Mouse (Mus musculus): Measurements from ENCODE around the gene Acap2. TPM values are rescaled to one million over a fixed set of nuclear protein-coding genes. Genes with fewer than 3 reads are reported as not detected.

Acap2 gene
- total and polyA plus RNA-seq, 2 experiments from 2014 or later: 10.9 to 26.7 TPM

DNA sequence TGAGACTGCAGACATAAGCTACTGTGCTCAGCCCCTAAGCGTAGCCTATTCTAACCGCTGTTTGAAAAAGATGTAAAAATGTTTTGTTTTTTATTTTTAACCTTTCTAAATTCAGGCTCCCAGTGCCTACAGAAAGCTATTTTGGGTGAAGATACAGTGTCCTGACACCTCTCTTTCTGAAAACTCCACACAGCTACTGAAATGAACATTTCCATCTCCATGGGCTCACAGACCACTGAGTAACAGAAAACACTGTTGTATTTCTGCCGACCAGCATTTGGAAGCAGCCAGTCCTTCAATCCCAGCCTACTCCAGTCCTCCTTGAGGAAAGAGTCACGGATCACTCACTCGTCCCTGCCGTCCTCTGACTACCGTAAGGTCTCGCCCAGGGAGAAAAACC is 39.5 kb upstream of the Acap2 start:
- 93% methylated on average over 8 of the region's 8 CpGs for WGBS
- no peak overlapping the region for H3K4me3 ChIP-seq (ENCODE audit: low read depth, low read length)
- H3K4me1 ChIP-seq (ENCODE audit: insufficient read depth, low read length): no peaks in the 10 kb centered on the region
- no peaks in the 10 kb centered on the region for H3K36me3 ChIP-seq (ENCODE audit: insufficient read depth, low read length)
- no peaks in the 10 kb centered on the region for H3K27me3 ChIP-seq (ENCODE audit: insufficient read depth, low read length)
- DNase-seq (ENCODE audit: low spot score) (no peak), ATAC-seq (ENCODE audit: low FRiP score) (no peak)
- TF ChIP-seq CTCF (IDR thresholded peaks at IDR 0.05): no peak
- no peaks in the 10 kb centered on the region for H3K9me3 ChIP-seq (ENCODE audit: low read length)
- no peak overlapping the region for H3K4me2 ChIP-seq (ENCODE audit: low read depth, low read length, poor library complexity, severe bottlenecking)
- no peak overlapping the region for H3K9ac ChIP-seq (replicated peaks; ENCODE audit: low read length, poor library complexity, severe bottlenecking)
- no peak overlapping the region for H3K27ac ChIP-seq (ENCODE audit: low read depth, low read length)

DNA sequence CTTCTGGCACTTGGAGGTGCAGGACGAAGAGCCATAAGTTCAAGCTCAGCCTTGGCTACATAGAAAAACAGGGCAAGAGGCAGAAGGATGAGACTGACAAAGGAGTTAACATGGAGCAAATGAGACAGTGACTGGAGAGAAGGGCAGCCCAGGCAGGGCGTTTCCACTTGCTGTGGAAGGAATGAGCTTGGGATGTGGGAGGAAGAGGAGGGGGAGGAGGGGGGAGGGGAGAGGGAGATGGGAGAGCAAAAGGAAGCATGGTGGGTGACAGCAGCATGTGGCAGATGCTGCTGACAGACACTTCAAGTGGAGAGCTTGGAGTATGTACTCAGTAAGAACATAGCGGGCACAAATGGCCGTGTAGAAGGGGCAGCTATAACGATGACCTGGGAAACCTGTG is 37.2 kb upstream of the Acap2 start:
- no peak for TF ChIP-seq CTCF (IDR thresholded peaks at IDR 0.05)
- no peak overlapping the region for H3K27ac ChIP-seq (ENCODE audit: low read depth, low read length)
- 81% methylated on average over 5 of the region's 5 CpGs for WGBS

DNA sequence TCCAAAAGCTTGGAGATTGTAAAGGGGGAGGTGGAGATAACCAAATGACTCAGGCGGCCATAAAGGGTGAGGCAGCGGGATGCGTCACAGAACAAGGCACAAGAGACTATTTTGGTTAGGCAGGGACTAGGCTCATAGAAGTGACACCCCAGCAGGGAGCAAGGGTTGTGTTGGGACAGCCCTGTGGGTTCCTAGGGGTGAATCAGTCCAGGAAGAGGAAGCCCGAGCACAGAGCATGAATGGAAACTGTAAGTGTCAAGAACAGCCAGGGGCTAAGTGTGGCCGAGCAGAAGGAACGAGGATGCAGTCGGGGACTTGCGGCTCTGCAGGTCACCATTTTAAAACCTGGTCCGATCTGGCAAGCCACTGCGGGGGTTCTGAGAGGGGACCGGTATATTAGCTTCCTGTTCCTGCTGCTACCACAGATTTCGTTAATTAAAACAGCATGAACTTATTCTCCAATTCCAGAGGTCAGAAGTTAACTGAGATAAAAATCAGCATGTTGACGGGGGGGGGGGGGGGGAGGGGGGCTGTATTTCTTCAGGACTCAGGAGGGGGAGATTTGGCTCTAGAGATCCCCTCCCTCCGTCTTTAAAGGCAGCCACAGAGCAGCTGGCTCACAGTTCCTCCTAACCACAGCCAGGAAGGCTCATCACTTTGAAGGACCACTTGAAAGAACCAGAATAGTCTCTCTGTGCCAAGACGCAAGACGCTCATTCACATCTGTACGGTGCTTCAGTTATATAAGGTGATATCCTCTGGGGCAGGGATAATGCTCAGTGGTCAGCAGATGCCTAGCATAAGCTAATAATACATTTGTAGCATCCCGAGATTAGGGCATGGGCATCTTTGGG is 34.6 kb upstream of the Acap2 start:
- no peak for ATAC-seq (ENCODE audit: low FRiP score)
- no peaks in the 10 kb centered on the region for H3K9me3 ChIP-seq (ENCODE audit: low read length)
- 32% methylated on average over 17 of the region's 18 CpGs for WGBS

More for the DNA sequence above, 37.2 kb upstream of the Acap2 start:
- Histone ChIP-seq H3K4me2 (ENCODE audit: low read depth, low read length, poor library complexity, severe bottlenecking) (no peak overlapping the region), H3K36me3 (ENCODE audit: insufficient read depth, low read length) (no peaks in the 10 kb centered on the region), H3K4me1 (ENCODE audit: insufficient read depth, low read length) (no peaks in the 10 kb centered on the region), H3K9me3 (ENCODE audit: low read length) (no peaks in the 10 kb centered on the region), H3K9ac (replicated peaks; ENCODE audit: low read length, poor library complexity, severe bottlenecking) (no peak overlapping the region), H3K4me3 (ENCODE audit: low read depth, low read length) (no peak overlapping the region), H3K27me3 (ENCODE audit: insufficient read depth, low read length) (no peaks in the 10 kb centered on the region)
- ATAC-seq (ENCODE audit: low FRiP score) (no peak), DNase-seq (ENCODE audit: low spot score) (no peak)

DNA sequence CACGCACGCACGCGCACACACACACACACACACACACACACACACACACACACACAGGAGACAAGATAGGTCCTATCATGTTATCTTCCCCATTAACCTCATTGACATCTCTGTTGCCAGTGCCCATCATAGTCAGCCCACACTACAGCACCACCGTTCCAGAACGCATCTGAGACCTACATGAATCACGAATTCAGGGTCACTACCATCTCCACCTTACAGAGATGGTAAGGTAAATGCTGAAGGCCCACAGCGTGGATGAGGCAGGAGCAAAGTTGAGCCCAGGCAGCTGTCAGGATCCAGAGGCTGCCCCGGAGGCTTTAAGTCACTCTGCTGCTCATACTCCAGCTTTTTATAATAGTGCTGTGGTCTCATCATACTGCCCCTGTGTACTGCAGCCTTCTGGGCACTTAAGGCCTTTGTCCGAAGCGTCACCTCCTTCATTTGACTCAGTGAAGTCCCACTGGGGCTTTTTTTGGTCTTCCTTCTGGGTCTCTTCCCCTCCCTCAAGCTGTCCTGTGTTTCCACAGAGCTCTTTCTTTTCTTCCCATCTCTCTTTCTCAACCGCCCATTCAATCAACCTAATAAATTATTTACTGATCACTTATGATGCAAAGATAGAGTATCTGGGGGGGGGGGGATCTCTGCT is 33.9 kb upstream of the Acap2 start:
- ATAC-seq (ENCODE audit: low FRiP score): no peak
- H3K4me1 ChIP-seq (ENCODE audit: insufficient read depth, low read length): no peaks in the 10 kb centered on the region
- H3K4me2 ChIP-seq (ENCODE audit: low read depth, low read length, poor library complexity, severe bottlenecking): no peak overlapping the region
- no peak overlapping the region for H3K4me3 ChIP-seq (ENCODE audit: low read depth, low read length)
- no peaks in the 10 kb centered on the region for H3K9me3 ChIP-seq (ENCODE audit: low read length)
- no peaks in the 10 kb centered on the region for H3K27me3 ChIP-seq (ENCODE audit: insufficient read depth, low read length)
- no peak overlapping the region for H3K9ac ChIP-seq (replicated peaks; ENCODE audit: low read length, poor library complexity, severe bottlenecking)
- no peak for TF ChIP-seq CTCF (IDR thresholded peaks at IDR 0.05)
- WGBS: 82% methylated on average over 12 of the region's 12 CpGs
- H3K27ac ChIP-seq (ENCODE audit: low read depth, low read length): no peak overlapping the region
- H3K36me3 ChIP-seq (ENCODE audit: insufficient read depth, low read length): no peaks in the 10 kb centered on the region
- DNase-seq (ENCODE audit: low spot score): no peak

More for the DNA sequence above, 34.6 kb upstream of the Acap2 start:
- no peaks in the 10 kb centered on the region for H3K36me3 ChIP-seq (ENCODE audit: insufficient read depth, low read length)
- no peak overlapping the region for H3K27ac ChIP-seq (ENCODE audit: low read depth, low read length)
- H3K4me1 ChIP-seq (ENCODE audit: insufficient read depth, low read length): no peaks in the 10 kb centered on the region
- H3K4me3 ChIP-seq (ENCODE audit: low read depth, low read length): no peak overlapping the region
- H3K27me3 ChIP-seq (ENCODE audit: insufficient read depth, low read length): no peaks in the 10 kb centered on the region
- peak; percentile 6 for DNase-seq (ENCODE audit: low spot score)
- H3K4me2 ChIP-seq (ENCODE audit: low read depth, low read length, poor library complexity, severe bottlenecking): no peak overlapping the region
- H3K9ac ChIP-seq (replicated peaks; ENCODE audit: low read length, poor library complexity, severe bottlenecking): no peak overlapping the region
- TF ChIP-seq CTCF (IDR thresholded peaks at IDR 0.05): no peak

DNA sequence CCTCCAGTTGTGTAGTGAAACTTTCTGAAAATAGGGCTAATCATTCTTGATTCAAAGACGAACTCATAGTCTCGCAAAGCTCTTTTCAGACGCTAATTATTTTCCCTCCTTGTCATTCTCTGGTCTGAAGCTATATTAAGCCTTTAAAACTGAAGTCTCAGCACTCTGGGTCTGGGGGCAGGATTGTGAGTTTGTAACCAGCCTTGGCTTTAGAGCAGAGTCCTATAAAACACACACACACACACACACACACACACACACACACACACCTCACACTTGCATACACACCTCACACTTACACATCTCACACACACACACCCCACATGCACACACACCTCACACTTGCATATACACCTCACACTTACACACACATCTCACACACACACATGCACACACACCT is 33.3 kb upstream of the Acap2 start:
- Histone ChIP-seq H3K4me3 (ENCODE audit: low read depth, low read length) (no peak overlapping the region), H3K4me2 (ENCODE audit: low read depth, low read length, poor library complexity, severe bottlenecking) (no peak overlapping the region), H3K36me3 (ENCODE audit: insufficient read depth, low read length) (no peaks in the 10 kb centered on the region), H3K9ac (replicated peaks; ENCODE audit: low read length, poor library complexity, severe bottlenecking) (no peak overlapping the region), H3K27me3 (ENCODE audit: insufficient read depth, low read length) (no peaks in the 10 kb centered on the region), H3K4me1 (ENCODE audit: insufficient read depth, low read length) (no peaks in the 10 kb centered on the region), H3K9me3 (ENCODE audit: low read length) (no peaks in the 10 kb centered on the region), H3K27ac (ENCODE audit: low read depth, low read length) (no peak overlapping the region)
- TF ChIP-seq CTCF (IDR thresholded peaks at IDR 0.05): no peak
- DNase-seq (ENCODE audit: low spot score) (no peak), ATAC-seq (ENCODE audit: low FRiP score) (no peak)
- 36% methylated on average over 3 of the region's 3 CpGs for WGBS
